Mouse (Mus musculus) kidney, postnatal 0 days (tissue): ENCODE measurements around the gene Tm9sf1. TPM values are rescaled to one million over a fixed set of nuclear protein-coding genes. Genes with fewer than 3 reads are reported as not detected.

Experiments
- ATAC-seq: fragments of 200-750 bp; cut with Nextera tagmentation; replicated peaks from 2 replicates; pipeline ENCODE4 v1.8.0; 2017; ENCODE audit warnings: low read depth, moderate number of reproducible peaks, moderate TSS enrichment, moderate library complexity; ENCODE audit not compliant: low FRiP score
- DNase-seq: peaks from one replicate; pipeline ENCODE4 v3.0.0-alpha.2; 2016; ENCODE audit warnings: low spot score
- H3K27ac ChIP-seq: fragments of 300-500 bp; sonication (generic); 2 replicates; pipeline ENCODE4 v1.5.1; 2014; ENCODE audit warnings: mild to moderate bottlenecking
- H3K27me3 ChIP-seq: fragments of 300-500 bp; sonication (generic); 2 replicates; pipeline ENCODE4 v1.6.1; 2014; ENCODE audit warnings: low read length, mixed read lengths; ENCODE audit not compliant: insufficient read depth
- H3K36me3 ChIP-seq: fragments of 300-500 bp; sonication (generic); 2 replicates; pipeline ENCODE4 v1.6.1; 2014; ENCODE audit warnings: low read length, mixed read lengths; ENCODE audit not compliant: insufficient read depth
- H3K4me1 ChIP-seq: fragments of 300-500 bp; sonication (generic); replicated peaks from 2 replicates; pipeline ENCODE4 v1.6.1; 2014; ENCODE audit warnings: antibody characterized with exemption, low read length, mixed read lengths; ENCODE audit not compliant: insufficient read depth
- H3K4me2 ChIP-seq: fragments of 300-500 bp; sonication (generic); 2 replicates; pipeline ENCODE4 v1.6.1; 2014; ENCODE audit warnings: mild to moderate bottlenecking, low read length, moderate library complexity, mixed read lengths
- H3K4me3 ChIP-seq: fragments of 300-500 bp; sonication (generic); replicated peaks from 2 replicates; pipeline ENCODE4 v1.5.1; 2014; ENCODE audit warnings: low read depth, low read length
- H3K9ac ChIP-seq: fragments of 300-500 bp; sonication (generic); 2 replicates; pipeline ENCODE4 v1.6.1; 2014; ENCODE audit warnings: low read depth, low read length
- H3K9me3 ChIP-seq: fragments of 300-500 bp; sonication (generic); replicated peaks from 2 replicates; pipeline ENCODE4 v1.6.1; 2016; ENCODE audit warnings: low read length, inconsistent platforms, mixed read lengths
- CTCF ChIP-seq: IDR thresholded peaks from 2 replicates; pipeline ENCODE4 v1.5.1; 2016; ENCODE audit warnings: antibody characterized with exemption, low read depth, mild to moderate bottlenecking, moderate library complexity
- WGBS: fragments of 180-500 bp; shearing (Covaris S2); extraction: QIAGEN DNeasy Blood & Tissue Kit; methylation state at CpG from one replicate; pipeline ENCODE4 v1.1.7; 2014; 5-methylcytosine and 5-hydroxymethylcytosine counted together
- polyA plus RNA-seq: library from polyadenylated mRNA; unstranded; fragments of >200 nt; fragmentation: Nextera tagmentation; extraction: Ambion mirVana; gene quantifications from 2 replicates; pipeline ENCODE4 v1.2.1, GENCODE M21; 2015

Gene Tm9sf1
- 108 and 118 TPM in 2 replicates for polyA plus RNA-seq

- H3K36me3 ChIP-seq: peaks cover 31% of the 10 kb centered on the region; the same call in 1 of the 2 replicates
- peak; percentile 87 for DNase-seq
- ATAC-seq: peak; percentile 86
- H3K27ac ChIP-seq: peak within 1 kb of the TSS; percentile 96
- peaks cover 7% of the 10 kb centered on the region for H3K4me1 ChIP-seq
- H3K27me3 ChIP-seq: no peaks in the 10 kb centered on the region
- WGBS: under 1% methylated on average over 84 of the region's 89 CpGs
- no peaks in the 10 kb centered on the region for H3K9me3 ChIP-seq
- no peak for TF ChIP-seq CTCF
- peak within 1 kb of the TSS; percentile 72 for H3K4me3 ChIP-seq
- peak within 1 kb of the TSS; percentile 81 for H3K4me2 ChIP-seq
- H3K9ac ChIP-seq: peak within 1 kb of the TSS; percentile 93
Observed at GRCm38 (mm10) chr14:55643060-55643907, at the start of gene Tm9sf1. TSS of gene Tm9sf1 (minus strand) at chr14:55643806.

GRCm38 (mm10) chr14:55689433-55689832 lies 45.8 kb upstream of the Tm9sf1 start:
- Histone ChIP-seq H3K4me1 (no peaks in the 10 kb centered on the region), H3K9ac (no peak overlapping the region), H3K27ac (no peak overlapping the region), H3K9me3 (no peaks in the 10 kb centered on the region), H3K4me3 (no peak overlapping the region), H3K4me2 (no peak overlapping the region), H3K27me3 (no peaks in the 10 kb centered on the region), H3K36me3 (no peaks in the 10 kb centered on the region)
- no peak for ATAC-seq
- no peak for DNase-seq
- 47% methylated on average over 10 of the region's 10 CpGs for WGBS
- TF ChIP-seq CTCF: no peak

- peak; percentile 14; the same call in 1 of the 2 replicates for ATAC-seq
- peak overlapping the region; percentile 89 for H3K4me2 ChIP-seq
- H3K36me3 ChIP-seq: peaks cover 17% of the 10 kb centered on the region
- H3K4me3 ChIP-seq: peak overlapping the region; percentile 79
- DNase-seq: no peak
- no peaks in the 10 kb centered on the region for H3K9me3 ChIP-seq
- no peaks in the 10 kb centered on the region for H3K27me3 ChIP-seq
- peak overlapping the region; percentile 83; the same call in 1 of the 2 replicates for H3K9ac ChIP-seq
- 11% methylated on average over 3 of the region's 3 CpGs for WGBS
- H3K27ac ChIP-seq: peak overlapping the region; percentile 92; the same call in 1 of the 2 replicates
- no peaks in the 10 kb centered on the region for H3K4me1 ChIP-seq
- no peak for TF ChIP-seq CTCF
Observed at GRCm38 (mm10) chr14:55682118-55682493, 38.5 kb upstream of the Tm9sf1 start.

GRCm38 (mm10) chr14:55681160-55682117 lies 37.8 kb upstream of the Tm9sf1 start, which contains the start of gene Tinf2:
TSS of gene Tinf2 (minus strand) at chr14:55681820.
- TF ChIP-seq CTCF: peak; percentile 88
- no peaks in the 10 kb centered on the region for H3K4me1 ChIP-seq
- H3K9me3 ChIP-seq: no peaks in the 10 kb centered on the region
- H3K9ac ChIP-seq: peak within 1 kb of the TSS; percentile 83
- peaks cover 21% of the 10 kb centered on the region for H3K36me3 ChIP-seq
- under 1% methylated on average over 65 of the region's 66 CpGs for WGBS
- ATAC-seq (peak; percentile 96), DNase-seq (peak; percentile 97)
- H3K4me2 ChIP-seq: peak within 1 kb of the TSS; percentile 89
- peak within 1 kb of the TSS; percentile 92 for H3K27ac ChIP-seq
- no peaks in the 10 kb centered on the region for H3K27me3 ChIP-seq
- peak within 1 kb of the TSS; percentile 79 for H3K4me3 ChIP-seq

GRCm38 (mm10) chr14:55677615-55678014 lies 34.0 kb upstream of the Tm9sf1 start:
- H3K9ac ChIP-seq: no peak overlapping the region
- no peak for DNase-seq
- H3K9me3 ChIP-seq: no peaks in the 10 kb centered on the region
- peaks cover 4% of the 10 kb centered on the region; the same call in 1 of the 2 replicates for H3K4me1 ChIP-seq
- H3K4me2 ChIP-seq: no peak overlapping the region
- peaks cover 31% of the 10 kb centered on the region for H3K36me3 ChIP-seq
- H3K4me3 ChIP-seq: no peak overlapping the region
- H3K27me3 ChIP-seq: no peaks in the 10 kb centered on the region
- H3K27ac ChIP-seq: no peak overlapping the region
- ATAC-seq: no peak
- WGBS: 84% methylated on average over 4 of the region's 4 CpGs
- no peak for TF ChIP-seq CTCF

GRCm38 (mm10) chr14:55672741-55673060 lies 29.1 kb upstream of the Tm9sf1 start:
- no peaks in the 10 kb centered on the region for H3K9me3 ChIP-seq

More at GRCm38 (mm10) chr14:55672741-55673060, 29.1 kb upstream of the Tm9sf1 start:
- WGBS: 71% methylated on average over 7 of the region's 7 CpGs
- DNase-seq: no peak
- no peak for TF ChIP-seq CTCF
- no peaks in the 10 kb centered on the region for H3K27me3 ChIP-seq
- ATAC-seq: no peak
- peak overlapping the region; percentile 70 for H3K4me3 ChIP-seq
- H3K4me2 ChIP-seq: peak overlapping the region; percentile 76
- H3K9ac ChIP-seq: peak overlapping the region; percentile 51; the same call in 1 of the 2 replicates
- peaks cover 17% of the 10 kb centered on the region for H3K36me3 ChIP-seq
- H3K27ac ChIP-seq: peak overlapping the region; percentile 82; the same call in 1 of the 2 replicates
- H3K4me1 ChIP-seq: peaks cover 13% of the 10 kb centered on the region
